Mouse (Mus musculus) T-cell, adult 2 months (primary cell): ENCODE results near the gene Dscam.

ENCODE experiments used
- DNase-seq: peaks from one replicate; pipeline ENCODE4 v3.0.0; 2022; ENCODE audit warnings: low spot score

Gene Dscam

GRCm38 (mm10) chr16:96651444-96651843 lies 519.1 kb downstream of the Dscam start:
- DNase-seq, result no peak

GRCm38 (mm10) chr16:96640101-96640500 lies 530.5 kb downstream of the Dscam start:
- no peak for DNase-seq

GRCm38 (mm10) chr16:96635916-96636315 lies 534.6 kb downstream of the Dscam start:
- DNase-seq, result no peak

GRCm38 (mm10) chr16:96634791-96635143 lies 535.8 kb downstream of the Dscam start:
- DNase-seq, result no peak

- DNase-seq, result no peak
Measured at GRCm38 (mm10) chr16:96634097-96634790, 536.3 kb downstream of the Dscam start.

GRCm38 (mm10) chr16:96630241-96630640 lies 540.3 kb downstream of the Dscam start:
- DNase-seq, result no peak

GRCm38 (mm10) chr16:96629623-96630022 lies 540.9 kb downstream of the Dscam start:
- DNase-seq, result no peak

GRCm38 (mm10) chr16:96625468-96625867 lies 545.1 kb downstream of the Dscam start:
- no peak for DNase-seq

- no peak for DNase-seq
Measured at GRCm38 (mm10) chr16:96624570-96625411, 545.8 kb downstream of the Dscam start.

GRCm38 (mm10) chr16:96620861-96621260 lies 549.7 kb downstream of the Dscam start:
- DNase-seq, result no peak

GRCm38 (mm10) chr16:96620402-96620801 lies 550.1 kb downstream of the Dscam start:
- DNase-seq, result no peak

- no peak for DNase-seq
Measured at GRCm38 (mm10) chr16:96617772-96618171, 552.8 kb downstream of the Dscam start.

GRCm38 (mm10) chr16:96613275-96613674 lies 557.3 kb downstream of the Dscam start:
- DNase-seq, result no peak

- no peak for DNase-seq
Measured at GRCm38 (mm10) chr16:96610806-96611205, 559.7 kb downstream of the Dscam start.

GRCm38 (mm10) chr16:96602206-96602605 lies 568.3 kb downstream of the Dscam start:
- DNase-seq, result no peak

- no peak for DNase-seq
Measured at GRCm38 (mm10) chr16:96600791-96601190, 569.8 kb downstream of the Dscam start.

GRCm38 (mm10) chr16:96599401-96600060 lies 571.0 kb downstream of the Dscam start:
- no peak for DNase-seq

GRCm38 (mm10) chr16:96575841-96576240 lies 594.7 kb downstream of the Dscam start:
- DNase-seq, result no peak

- no peak for DNase-seq
Measured at GRCm38 (mm10) chr16:96567428-96567827, 603.1 kb downstream of the Dscam start.

GRCm38 (mm10) chr16:96563350-96564257 lies 606.9 kb downstream of the Dscam start:
- DNase-seq, result no peak

- no peak for DNase-seq
Measured at GRCm38 (mm10) chr16:96559796-96560195, 610.8 kb downstream of the Dscam start.

- DNase-seq, result no peak
Measured at GRCm38 (mm10) chr16:96558341-96558740, 612.2 kb downstream of the Dscam start.
